Mouse (Mus musculus) lung, adult 2 months (tissue): ENCODE data around the gene Chst15.

Experiments used
- CTCF ChIP-seq: fragments of 200-500 bp; IDR thresholded peaks from 2 replicates; pipeline ENCODE4 v1.5.1; 2011; ENCODE audit warnings: mild to moderate bottlenecking, low read length, control low read depth; ENCODE audit not compliant: insufficient read depth
- POLR2A ChIP-seq: fragments of 200-500 bp; IDR thresholded peaks from 2 replicates; pipeline ENCODE4 v1.6.1; 2011; ENCODE audit warnings: low read depth, mild to moderate bottlenecking, control low read depth, low read length, borderline replicate concordance; ENCODE audit errors: extremely low read depth

DNA sequence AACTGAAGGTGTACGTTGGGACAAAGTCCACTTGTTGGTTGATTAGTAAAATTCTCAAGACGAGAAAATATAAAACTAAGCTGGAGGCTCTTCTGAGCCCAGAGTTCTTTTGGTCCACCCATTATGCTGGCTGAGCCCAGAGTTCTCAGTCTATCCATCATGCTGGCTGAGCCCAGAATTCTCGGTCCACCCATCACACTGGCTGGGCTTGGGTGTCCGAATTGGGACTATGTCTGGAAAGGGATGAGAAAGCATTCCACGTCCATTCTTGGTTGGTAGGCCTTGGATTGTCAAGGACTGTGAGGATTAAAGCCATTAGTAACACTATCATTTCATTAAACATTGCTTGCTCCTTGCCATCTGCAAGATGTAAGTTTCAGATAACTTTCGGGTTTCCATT lies 38.7 kb upstream of the Chst15 start:
- TF ChIP-seq POLR2A = no peak
- no peak for TF ChIP-seq CTCF
